Mouse (Mus musculus) heart, postnatal 0 days (tissue): ENCODE measurements at regions not wholly inside any gene's neighbourhood (a gene's known extent, or its start where the extent isn't known, plus 50 kb on each side); places are given as distances from the start of the nearest gene placed in this dataset.

Experiments used
- ATAC-seq: fragments of 200-750 bp; cut with Nextera tagmentation; 2 replicates; pipeline ENCODE4 v1.8.0; 2017; ENCODE audit warnings: low read depth, moderate number of reproducible peaks, moderate library complexity; ENCODE audit not compliant: insufficient read depth
- DNase-seq: peaks from one replicate; pipeline ENCODE4 v3.0.0-alpha.2; 2016; ENCODE audit warnings: low spot score
- H3K27ac ChIP-seq: fragments of 300-500 bp; sonication (generic); 2 replicates; pipeline ENCODE4 v1.5.1; 2014; ENCODE audit warnings: low read depth, mild to moderate bottlenecking
- H3K27me3 ChIP-seq: fragments of 300-500 bp; sonication (generic); 2 replicates; pipeline ENCODE4 v1.6.1; 2014; ENCODE audit warnings: low read length, mixed read lengths; ENCODE audit not compliant: control insufficient read depth, insufficient read depth
- H3K36me3 ChIP-seq: fragments of 300-500 bp; sonication (generic); replicated peaks from 2 replicates; pipeline ENCODE4 v1.6.1; 2014; ENCODE audit warnings: low read length, mixed read lengths; ENCODE audit not compliant: control insufficient read depth, insufficient read depth
- H3K4me1 ChIP-seq: fragments of 300-500 bp; sonication (generic); 2 replicates; pipeline ENCODE4 v1.6.1; 2014; ENCODE audit warnings: antibody characterized with exemption; ENCODE audit not compliant: control insufficient read depth, insufficient read depth
- H3K4me2 ChIP-seq: fragments of 300-500 bp; sonication (generic); 2 replicates; pipeline ENCODE4 v1.6.1; 2014; ENCODE audit warnings: low read depth, mild to moderate bottlenecking, low read length, moderate library complexity
- H3K4me3 ChIP-seq: fragments of 300-500 bp; sonication (generic); 2 replicates; pipeline ENCODE4 v1.5.1; 2014; ENCODE audit warnings: low read depth, low read length
- H3K9ac ChIP-seq: fragments of 300-500 bp; sonication (generic); replicated peaks from 2 replicates; pipeline ENCODE4 v1.6.1; 2014; ENCODE audit warnings: low read depth, low read length, mixed read lengths
- H3K9me3 ChIP-seq: fragments of 300-500 bp; sonication (generic); replicated peaks from 2 replicates; pipeline ENCODE4 v1.6.1; 2016; ENCODE audit warnings: low read length; ENCODE audit not compliant: control insufficient read depth
- CTCF ChIP-seq: IDR thresholded peaks from 2 replicates; pipeline ENCODE4 v1.5.1; 2016; ENCODE audit warnings: antibody characterized with exemption, control low read depth, low read depth
- EP300 ChIP-seq: IDR thresholded peaks from 2 replicates; pipeline ENCODE4 v1.6.1; 2016; ENCODE audit warnings: antibody characterized with exemption, low read depth
- WGBS: fragments of 180-500 bp; shearing (Covaris S2); extraction: QIAGEN DNeasy Blood & Tissue Kit; methylation state at CpG from one replicate; pipeline ENCODE4 v1.1.7; 2014; 5-methylcytosine and 5-hydroxymethylcytosine counted together

DNA sequence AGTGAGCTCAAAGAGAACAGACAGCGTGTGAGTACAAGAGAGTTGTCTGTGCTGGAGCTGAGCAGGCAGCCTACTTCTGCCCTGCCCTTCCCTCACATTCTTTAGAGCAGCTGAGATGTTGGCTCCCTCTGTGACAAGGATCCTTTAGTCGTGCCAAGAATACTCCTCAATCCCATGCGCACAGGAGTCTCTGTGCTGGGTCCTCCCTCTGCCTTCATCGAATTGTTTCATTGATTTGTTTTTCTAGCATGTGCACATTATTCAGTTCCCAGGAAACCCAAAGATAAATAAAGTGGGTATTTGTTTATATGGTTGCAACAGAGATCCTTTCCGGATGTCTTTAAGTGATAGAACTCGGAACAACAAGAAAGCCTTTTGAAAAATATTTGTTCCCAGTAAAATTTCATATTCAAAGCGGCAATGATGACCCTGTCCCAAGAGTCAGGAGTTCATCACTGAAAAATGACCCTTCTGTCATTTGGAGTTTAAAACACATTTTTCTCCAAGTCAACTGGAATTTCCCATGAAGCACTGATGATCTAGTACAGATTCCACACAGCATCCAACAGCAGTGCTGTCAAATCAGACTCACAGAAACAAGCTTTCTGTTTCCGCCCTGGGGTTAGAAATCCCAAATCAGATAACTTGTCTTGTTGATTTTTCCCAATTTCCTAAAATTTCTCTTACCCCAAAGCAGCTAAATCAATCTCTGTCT, 136.7 kb downstream of the Dact1 start:
- Histone ChIP-seq H3K27ac (no peak overlapping the region), H3K9ac (no peak overlapping the region), H3K36me3 (no peaks in the 10 kb centered on the region), H3K4me2 (no peak overlapping the region), H3K4me1 (0 out of 2 replicates have a peak, but pooled peaks cover 3% of the 10 kb centered on the region), H3K4me3 (no peak overlapping the region), H3K27me3 (no peaks in the 10 kb centered on the region), H3K9me3 (no peaks in the 10 kb centered on the region)
- TF ChIP-seq CTCF (no peak), EP300 (no peak)
- DNase-seq (no peak), ATAC-seq (no peak)
- WGBS = 57% methylated on average over 8 of the region's 8 CpGs

DNA sequence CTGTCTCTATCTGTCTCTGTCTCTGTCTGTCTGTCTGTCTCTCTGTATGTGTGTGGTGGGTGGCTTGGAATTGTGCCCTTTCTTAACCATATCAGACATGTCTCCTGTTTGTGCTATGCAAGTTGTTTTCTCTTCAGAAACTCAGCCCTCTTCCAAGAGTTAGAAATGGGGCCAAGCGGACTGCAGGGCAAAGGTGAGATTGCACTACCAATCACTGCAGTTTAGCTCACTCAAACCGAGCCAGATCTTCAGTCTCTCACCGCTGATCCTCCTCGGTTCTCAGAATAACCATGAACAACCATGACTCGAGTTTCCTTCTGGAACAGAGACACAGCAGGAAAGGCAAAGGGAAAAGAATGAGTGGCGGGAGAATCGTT, 137.2 kb downstream of the Dact1 start:
- Histone ChIP-seq H3K9me3 (no peaks in the 10 kb centered on the region), H3K4me2 (no peak overlapping the region), H3K9ac (no peak overlapping the region), H3K27ac (no peak overlapping the region), H3K27me3 (no peaks in the 10 kb centered on the region), H3K36me3 (no peaks in the 10 kb centered on the region), H3K4me1 (no peaks in the 10 kb centered on the region), H3K4me3 (no peak overlapping the region)
- ATAC-seq (no peak), DNase-seq (no peak)
- TF ChIP-seq EP300 (no peak), CTCF (no peak)
- 41% methylated on average over 7 of the region's 7 CpGs for WGBS

GRCm38 (mm10) chr12:71449032-71449431, 139.3 kb downstream of the Dact1 start:
- H3K4me1 ChIP-seq = no peaks in the 10 kb centered on the region

DNA sequence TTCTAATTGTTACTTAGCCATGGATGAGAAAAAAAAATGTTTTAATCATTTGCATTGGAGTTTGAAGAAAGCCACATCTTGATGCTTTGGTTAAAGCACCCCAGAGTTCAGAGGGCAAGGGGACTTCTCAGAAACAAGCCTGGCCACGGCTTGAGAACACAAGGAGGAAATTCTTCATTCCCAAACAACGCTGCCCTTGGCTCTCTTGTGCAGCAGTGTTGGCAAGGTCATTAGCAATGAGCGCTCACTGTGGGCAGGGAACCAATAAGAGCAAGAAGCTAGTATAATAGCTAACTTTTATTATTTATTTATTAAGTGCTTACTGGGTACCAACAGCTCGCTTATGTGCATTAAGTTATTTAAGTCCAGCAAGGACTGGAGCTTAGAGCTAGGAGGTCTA, 140.4 kb downstream of the Dact1 start:
- no peaks in the 10 kb centered on the region for H3K4me1 ChIP-seq
- H3K4me3 ChIP-seq = no peak overlapping the region
- TF ChIP-seq CTCF (no peak), EP300 (no peak)
- DNase-seq (no peak), ATAC-seq (no peak)
- no peak overlapping the region for H3K4me2 ChIP-seq
- no peaks in the 10 kb centered on the region for H3K27me3 ChIP-seq
- H3K27ac ChIP-seq = no peak overlapping the region
- WGBS = 49% methylated on average over 4 of the region's 4 CpGs
- no peak overlapping the region for H3K9ac ChIP-seq
- no peaks in the 10 kb centered on the region for H3K36me3 ChIP-seq
- H3K9me3 ChIP-seq = no peaks in the 10 kb centered on the region

More at GRCm38 (mm10) chr12:71449032-71449431, 139.3 kb downstream of the Dact1 start:
- Histone ChIP-seq H3K36me3 (no peaks in the 10 kb centered on the region), H3K9ac (no peak overlapping the region), H3K27me3 (no peaks in the 10 kb centered on the region), H3K27ac (no peak overlapping the region), H3K9me3 (no peaks in the 10 kb centered on the region), H3K4me2 (no peak overlapping the region), H3K4me3 (no peak overlapping the region)
- no peak for TF ChIP-seq CTCF
- TF ChIP-seq EP300 = no peak
- ATAC-seq = no peak
- 52% methylated on average over 3 of the region's 3 CpGs for WGBS
- no peak for DNase-seq

DNA sequence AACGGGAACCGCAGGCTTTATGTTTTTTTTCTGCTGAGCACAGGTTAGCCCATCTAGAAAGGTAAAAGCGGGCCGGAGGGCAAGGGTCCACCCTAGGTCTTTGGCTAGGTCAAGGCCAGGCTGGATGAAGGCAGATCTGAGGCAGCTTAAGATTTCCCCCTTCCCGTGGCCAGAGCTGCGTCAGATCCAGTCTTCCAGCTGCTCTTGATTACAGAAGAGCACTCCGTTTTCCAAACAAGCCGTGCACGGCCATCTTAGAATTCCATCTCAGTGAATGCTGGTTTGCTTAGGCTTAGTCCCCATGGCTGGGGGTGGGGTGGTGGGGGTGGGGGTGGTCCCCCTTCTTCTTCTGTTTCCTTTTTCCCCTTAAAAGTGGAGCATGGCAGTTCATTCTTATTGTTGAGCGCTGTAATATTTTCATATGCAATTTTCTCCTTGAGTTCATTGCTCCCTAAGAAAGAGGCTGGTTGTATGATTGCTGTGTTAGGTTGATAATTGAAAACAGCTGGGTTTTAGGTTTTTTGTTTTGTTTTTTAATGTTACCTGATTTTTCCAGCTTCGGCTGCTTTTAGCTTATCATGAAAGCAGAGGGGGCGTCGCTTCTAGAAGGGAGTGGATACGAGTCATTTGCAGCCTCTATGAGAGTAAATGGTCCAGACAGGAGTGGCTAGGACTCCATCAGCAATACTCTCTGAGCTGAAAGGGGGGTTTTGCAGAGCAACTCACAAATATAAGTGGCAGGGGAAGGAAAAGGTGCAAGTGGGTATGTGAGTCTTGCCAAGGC, 141.2 kb downstream of the Dact1 start:
- H3K27me3 ChIP-seq = no peaks in the 10 kb centered on the region
- 76% methylated on average over 14 of the region's 14 CpGs for WGBS
- H3K9me3 ChIP-seq = no peaks in the 10 kb centered on the region
- DNase-seq (no peak), ATAC-seq (no peak)
- H3K4me3 ChIP-seq = no peak overlapping the region
- H3K4me2 ChIP-seq = no peak overlapping the region
- TF ChIP-seq EP300 = no peak
- no peak for TF ChIP-seq CTCF
- no peaks in the 10 kb centered on the region for H3K36me3 ChIP-seq
- no peaks in the 10 kb centered on the region for H3K4me1 ChIP-seq
- no peak overlapping the region for H3K9ac ChIP-seq
- H3K27ac ChIP-seq = no peak overlapping the region
